Mouse (Mus musculus) kidney, postnatal 14 days (tissue): Measurements from ENCODE around the gene Olfr402.
A peak's percentile ranks its signal among the peaks of the same experiment; 100 is the strongest.
"Not testable (repeated sequence)": the region's sequence is repeated elsewhere in the genome, so short reads cannot be mapped to it uniquely, and the experiment has no call there.

ENCODE experiments used
- DNase-seq: peaks from one replicate; pipeline ENCODE4 v3.0.0; 2022; ENCODE audit warnings: mixed read lengths

The Olfr402 gene

DNA sequence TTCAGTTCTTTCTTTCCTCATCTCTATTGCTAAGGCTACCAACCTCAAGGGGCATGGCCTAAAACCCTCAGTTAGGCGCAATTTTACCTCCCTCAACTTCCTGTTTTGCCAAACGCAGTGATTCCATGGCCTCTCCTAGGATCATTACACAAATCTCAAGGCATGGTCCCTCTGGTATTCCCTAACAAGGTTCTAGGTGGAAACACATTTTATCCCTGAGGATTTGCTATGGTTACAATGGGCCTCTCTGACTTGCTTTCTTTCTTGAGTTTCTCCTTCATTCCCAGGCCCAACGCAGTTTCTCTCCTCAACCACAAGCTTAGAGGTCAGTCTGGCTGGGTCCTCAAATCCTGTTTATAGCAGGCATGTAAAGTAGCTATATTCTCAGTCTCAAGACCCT is at the start of gene Olfr402:
Gene Olfr402, plus strand, starts transcription at position 301 of the 400 bp plus-strand sequence.
- no peak for DNase-seq

DNA sequence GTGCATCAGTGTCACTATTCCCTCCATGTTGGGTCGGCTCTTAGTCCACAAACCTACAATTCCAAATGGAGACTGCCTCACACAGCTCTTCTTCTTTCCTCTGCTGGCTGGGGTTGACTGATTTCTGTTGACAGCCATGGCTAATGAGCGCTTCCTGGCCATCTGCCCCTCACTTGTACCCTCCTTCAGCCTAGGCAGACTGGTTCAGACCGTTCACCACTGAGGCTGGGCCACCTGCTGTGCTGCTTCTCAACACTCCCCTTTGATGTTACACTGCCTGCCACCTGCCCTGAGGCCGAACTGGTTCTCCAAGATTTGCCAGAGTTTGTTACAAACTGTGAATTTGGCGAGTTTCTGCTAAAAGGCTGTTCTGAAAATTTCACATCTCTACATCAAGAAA is 48.3 kb upstream of the Olfr402 start:
- DNase-seq: no peak

DNA sequence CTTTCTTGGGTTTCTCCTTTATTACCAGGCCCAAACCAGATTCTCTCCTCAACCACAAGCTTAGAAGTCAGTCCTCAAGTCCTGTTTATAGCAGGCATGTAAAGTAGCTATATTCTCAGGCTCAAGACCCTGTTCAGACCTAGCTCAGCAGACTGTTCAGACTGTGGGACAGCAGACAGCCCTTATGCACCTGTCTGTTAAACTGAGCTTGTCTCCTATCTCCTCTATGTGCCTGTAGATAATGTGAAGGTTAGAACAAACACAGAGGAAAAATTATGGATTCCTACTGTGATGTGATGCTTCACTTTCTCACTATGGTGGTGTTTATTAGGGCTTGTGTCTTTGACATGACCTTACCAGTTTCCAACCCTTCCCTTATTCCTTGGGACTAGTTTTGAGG is 39.9 kb upstream of the Olfr402 start, which contains the start of gene Olfr401:
Gene Olfr401, plus strand, starts transcription at position 301 of the 400 bp plus-strand sequence.
- DNase-seq: no peak

DNA sequence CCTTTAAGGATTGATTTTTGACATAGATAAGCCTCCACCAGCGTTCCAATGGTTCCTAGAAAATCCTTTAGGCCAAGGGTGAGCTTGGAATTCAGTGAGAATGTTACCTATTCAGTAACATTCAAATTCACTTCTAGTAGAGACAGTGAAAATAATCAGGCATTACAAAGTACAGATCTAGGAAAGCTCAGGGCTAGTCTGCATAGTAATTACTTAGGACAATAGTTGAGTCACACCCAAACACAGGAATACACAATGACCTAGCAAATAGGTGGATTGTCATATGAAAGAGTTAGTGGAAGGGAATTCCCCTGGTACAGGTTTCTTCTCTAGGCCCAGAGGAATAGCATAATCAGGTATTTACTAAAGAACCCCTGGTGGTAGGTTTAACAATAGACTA is 13.3 kb upstream of the Olfr402 start:
- not testable (repeated sequence) for DNase-seq

DNA sequence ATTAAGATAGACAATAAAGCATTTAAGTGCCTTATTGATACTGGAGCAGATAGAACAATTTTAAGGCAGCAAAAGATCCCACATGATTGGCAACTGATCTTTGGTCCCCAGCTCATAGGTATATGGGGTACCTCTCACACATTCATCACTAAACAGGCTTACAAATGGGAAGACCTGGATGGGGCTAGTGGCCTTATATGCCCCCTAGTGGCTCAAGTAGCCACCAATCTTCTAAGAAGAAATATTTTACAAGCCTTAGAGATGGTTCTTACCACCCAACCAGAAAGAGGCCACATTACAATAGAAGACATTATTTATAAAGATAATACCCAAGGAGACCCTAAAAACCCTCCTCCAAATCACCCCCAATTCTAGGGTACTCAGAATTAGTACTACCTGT is 7.5 kb upstream of the Olfr402 start:
- DNase-seq: no peak

DNA sequence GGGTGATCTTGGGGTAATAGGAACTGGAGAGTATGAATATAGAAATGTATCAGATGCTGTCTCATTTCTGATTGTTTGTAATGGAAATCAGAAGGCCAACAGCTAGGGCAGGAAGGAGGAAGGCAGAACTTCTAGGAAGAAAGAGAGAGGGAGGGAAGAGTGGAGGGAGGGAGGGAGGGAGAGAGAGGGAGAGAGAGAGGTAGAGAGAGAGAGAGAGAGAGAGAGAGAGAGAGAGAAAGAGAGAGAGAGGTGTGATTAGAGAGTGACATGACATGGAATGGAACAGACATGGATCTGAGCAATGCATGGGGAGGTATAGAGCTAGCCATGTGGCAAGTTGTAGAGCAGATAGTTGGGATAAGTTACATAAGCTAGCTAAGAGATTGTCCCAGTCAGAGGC is 15.4 kb downstream of the Olfr402 start:
- no peak for DNase-seq

DNA sequence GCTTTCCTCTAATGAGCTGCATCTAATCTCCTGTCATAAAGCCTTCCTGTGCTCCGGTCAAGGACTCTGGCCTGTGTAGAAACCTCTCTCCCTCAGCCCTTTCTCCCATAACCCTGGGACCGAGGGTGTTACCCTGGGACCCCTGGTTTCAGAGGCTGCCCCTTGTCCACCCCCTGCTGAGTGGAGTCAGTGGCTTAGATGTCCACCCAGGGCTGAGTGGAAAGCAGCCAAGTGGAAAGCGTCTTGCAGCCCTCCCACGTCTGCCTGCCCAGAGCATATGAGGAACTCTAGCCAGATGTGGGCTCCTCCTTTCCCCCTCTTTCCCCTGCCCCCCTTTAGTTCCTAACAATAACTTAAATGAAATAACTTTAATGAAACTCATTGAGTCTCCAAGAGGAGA is 29.8 kb downstream of the Olfr402 start:
- DNase-seq: peak; percentile 31

DNA sequence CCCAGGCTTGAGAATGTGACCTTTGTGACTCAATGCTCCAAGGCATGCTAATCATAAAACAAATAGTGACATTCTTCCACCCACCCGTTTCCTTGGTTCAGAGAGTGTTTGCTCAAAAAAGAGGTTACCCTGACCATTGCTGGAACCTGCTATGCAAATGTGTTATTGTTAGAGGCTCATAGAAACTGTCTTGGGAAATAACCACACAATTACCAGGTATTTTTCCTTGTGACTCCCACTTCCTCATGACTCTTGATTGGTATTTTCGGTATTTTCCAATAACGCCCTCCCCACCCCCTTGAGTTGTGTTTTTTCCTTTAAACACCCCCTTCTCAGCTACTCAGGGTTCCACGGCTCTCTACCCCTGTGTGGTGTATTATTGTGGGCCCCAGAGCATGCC is 30.4 kb downstream of the Olfr402 start:
- no peak for DNase-seq

DNA sequence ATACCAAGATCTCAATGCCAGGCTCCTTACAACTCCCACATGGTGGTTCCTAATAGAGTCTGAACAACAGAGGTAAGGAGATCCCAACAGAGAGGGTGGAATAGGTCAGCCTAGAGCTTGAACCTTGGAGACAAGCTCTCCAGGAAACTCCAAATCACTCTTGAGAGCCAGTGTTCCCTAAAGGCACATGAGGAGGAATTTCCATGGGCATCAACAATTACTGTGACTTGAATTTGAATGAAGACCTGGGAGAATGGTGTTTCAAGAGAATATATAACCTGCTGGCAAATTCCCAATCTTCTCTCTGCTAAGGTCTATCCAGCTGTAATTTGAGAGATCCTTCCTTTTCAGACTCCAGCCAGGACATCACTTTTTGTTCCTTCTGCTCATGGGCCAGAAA is 32.6 kb downstream of the Olfr402 start, which contains the start of gene Olfr403:
Gene Olfr403, plus strand, starts transcription at position 301 of the 400 bp plus-strand sequence.
- no peak for DNase-seq
